Mouse (Mus musculus) heart, embryonic 13.5 days (tissue): ENCODE data around the gene Thsd7b. TPM values are rescaled to one million over a fixed set of nuclear protein-coding genes. Genes with fewer than 3 reads are reported as not detected.
"Not testable (repeated sequence)": the region's sequence is repeated elsewhere in the genome, so short reads cannot be mapped to it uniquely, and the experiment has no call there.

Source experiments
- ATAC-seq: fragments of 200-750 bp; cut with Nextera tagmentation; 2 replicates; pipeline ENCODE4 v1.8.0; 2017; ENCODE audit warnings: moderate TSS enrichment; ENCODE audit not compliant: insufficient number of reproducible peaks, low FRiP score, low TSS enrichment; ENCODE audit errors: extremely low read depth
- H3K27ac ChIP-seq: fragments of 300-500 bp; sonication (generic); replicated peaks from 2 replicates; pipeline ENCODE4 v1.5.1; 2015; ENCODE audit warnings: moderate library complexity, mild to moderate bottlenecking, inconsistent platforms
- H3K27me3 ChIP-seq: fragments of 300-500 bp; sonication (generic); replicated peaks from 2 replicates; pipeline ENCODE4 v1.6.1; 2015; ENCODE audit warnings: mild to moderate bottlenecking, inconsistent platforms
- H3K36me3 ChIP-seq: fragments of 300-500 bp; sonication (generic); 2 replicates; pipeline ENCODE4 v1.6.1; 2015; ENCODE audit warnings: mild to moderate bottlenecking, inconsistent platforms
- H3K4me1 ChIP-seq: fragments of 300-500 bp; sonication (generic); 2 replicates; pipeline ENCODE4 v1.6.1; 2015; ENCODE audit warnings: inconsistent platforms
- H3K4me2 ChIP-seq: fragments of 300-500 bp; sonication (generic); 2 replicates; pipeline ENCODE4 v1.6.1; 2015; ENCODE audit warnings: inconsistent platforms, mild to moderate bottlenecking, moderate library complexity
- H3K4me3 ChIP-seq: fragments of 300-500 bp; sonication (generic); 2 replicates; pipeline ENCODE4 v1.5.1; 2015; ENCODE audit warnings: moderate library complexity, mild to moderate bottlenecking, inconsistent platforms
- H3K9ac ChIP-seq: fragments of 300-500 bp; sonication (generic); 2 replicates; pipeline ENCODE4 v1.6.1; 2015; ENCODE audit warnings: inconsistent platforms, mild to moderate bottlenecking, moderate library complexity
- H3K9me3 ChIP-seq: fragments of 300-500 bp; sonication (generic); 2 replicates; pipeline ENCODE4 v1.6.1; 2016; ENCODE audit warnings: inconsistent platforms
- WGBS: fragments of 180-500 bp; shearing (Covaris S2); methylation state at CpG from one replicate; pipeline ENCODE4 v1.1.7; 2015; ENCODE audit warnings: mixed read lengths; 5-methylcytosine and 5-hydroxymethylcytosine counted together
- polyA plus RNA-seq: library from polyadenylated mRNA; unstranded; fragments of >200 nt; fragmentation: Nextera tagmentation; extraction: Ambion mirVana; gene quantifications from 2 replicates; pipeline ENCODE4 v1.2.1, GENCODE M21; 2015

Thsd7b gene
- polyA plus RNA-seq, 1 experiment from 2014 or later: 4.6 TPM

DNA sequence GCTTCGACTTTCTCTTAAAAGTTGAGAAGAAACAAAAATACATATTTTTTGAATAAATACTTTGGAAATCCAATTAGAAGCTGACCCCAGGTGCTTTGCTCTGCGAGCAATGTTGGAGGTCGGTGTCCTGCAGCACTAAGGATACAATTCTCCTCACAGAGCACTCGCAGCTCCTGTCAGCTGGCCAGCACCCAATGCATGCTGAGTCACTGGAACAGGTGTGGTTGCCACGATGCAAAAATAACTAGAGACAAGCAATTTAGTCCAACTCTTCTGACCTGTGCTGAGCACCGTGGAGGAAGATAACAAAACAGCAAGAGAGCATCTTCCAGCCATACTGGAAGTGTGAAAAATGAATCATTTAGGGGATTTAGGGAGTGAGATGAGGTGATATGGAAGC is 594.6 kb downstream of the Thsd7b start:
- H3K4me1 ChIP-seq: no peaks in the 10 kb centered on the region
- no peaks in the 10 kb centered on the region for H3K36me3 ChIP-seq
- no peak for ATAC-seq
- no peak overlapping the region for H3K27ac ChIP-seq
- H3K4me2 ChIP-seq: no peak overlapping the region
- 72% methylated on average over 6 of the region's 6 CpGs for WGBS
- no peak overlapping the region for H3K4me3 ChIP-seq
- no peaks in the 10 kb centered on the region for H3K27me3 ChIP-seq
- H3K9me3 ChIP-seq: no peaks in the 10 kb centered on the region
- H3K9ac ChIP-seq: no peak overlapping the region

DNA sequence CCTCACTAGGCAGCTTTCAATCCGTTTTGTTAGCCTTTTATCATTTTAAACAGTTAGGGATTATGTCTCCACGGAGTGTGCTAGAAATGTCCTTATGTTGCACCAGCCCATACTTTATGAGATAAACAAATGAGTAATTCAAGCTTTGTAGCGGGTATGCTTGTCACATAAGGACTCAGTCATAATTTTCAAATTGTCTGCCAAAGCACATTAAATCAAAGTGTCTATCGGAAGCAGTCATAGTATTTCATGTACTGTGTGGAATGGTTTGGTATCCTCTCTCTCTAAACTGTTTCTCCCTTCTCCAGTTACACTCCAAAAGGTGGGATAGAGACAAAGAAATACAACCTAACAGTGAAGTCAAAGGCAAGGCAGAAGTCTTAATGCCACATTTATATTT is 601.3 kb downstream of the Thsd7b start:
- Histone ChIP-seq H3K36me3 (no peaks in the 10 kb centered on the region), H3K9ac (no peak overlapping the region), H3K4me2 (no peak overlapping the region), H3K9me3 (no peaks in the 10 kb centered on the region), H3K4me1 (no peaks in the 10 kb centered on the region), H3K27me3 (no peaks in the 10 kb centered on the region), H3K27ac (no peak overlapping the region), H3K4me3 (no peak overlapping the region)
- ATAC-seq: no peak
- 58% methylated on average over 4 of the region's 4 CpGs for WGBS

DNA sequence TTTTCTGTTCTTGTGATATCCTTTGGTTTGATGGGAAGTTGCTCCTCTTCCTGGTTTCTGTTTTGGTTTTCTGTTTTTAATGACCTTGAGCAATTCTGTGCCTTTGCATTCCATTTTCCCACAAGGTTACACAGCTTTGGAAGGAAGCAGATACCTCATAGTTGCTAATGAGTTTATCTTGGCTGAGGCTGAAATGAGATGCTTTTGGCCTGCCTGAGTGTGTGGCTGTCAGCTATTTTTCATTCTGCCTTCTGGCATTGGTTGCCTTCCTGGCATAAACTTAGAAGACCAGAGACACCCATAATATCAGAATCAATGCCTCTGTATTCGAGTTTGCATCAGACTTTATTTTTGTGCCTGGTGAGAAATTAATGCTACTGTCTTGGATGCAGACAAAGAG is 614.8 kb downstream of the Thsd7b start:
- no peak for ATAC-seq
- WGBS: 40% methylated on average over 1 of the region's 1 CpGs
- Histone ChIP-seq H3K4me3 (no peak overlapping the region), H3K9ac (no peak overlapping the region), H3K4me1 (peaks cover 6% of the 10 kb centered on the region; the same call in 1 of the 2 replicates), H3K36me3 (no peaks in the 10 kb centered on the region), H3K4me2 (no peak overlapping the region), H3K27ac (no peak overlapping the region), H3K9me3 (0 out of 2 replicates have a peak, but pooled peaks cover 3% of the 10 kb centered on the region), H3K27me3 (no peaks in the 10 kb centered on the region)

DNA sequence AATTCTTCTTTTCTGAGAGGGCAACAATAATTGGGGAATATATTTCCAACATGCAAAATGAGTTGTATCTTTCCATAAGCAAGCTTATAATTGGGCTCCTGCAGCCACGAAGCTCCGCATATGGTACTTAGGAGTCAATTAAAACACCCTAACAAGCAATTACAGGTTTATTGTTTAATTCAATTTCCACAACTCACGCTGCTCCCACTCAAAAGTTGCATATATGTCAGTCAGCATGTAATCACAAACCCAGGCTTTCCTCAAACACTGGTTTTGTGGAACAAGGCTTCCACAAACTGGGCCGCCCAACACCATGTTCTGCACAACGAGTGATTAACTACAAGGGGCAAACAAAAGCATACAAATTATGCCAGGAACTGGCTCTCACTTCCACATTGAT is 625.0 kb downstream of the Thsd7b start:
- Histone ChIP-seq H3K4me2 (no peak overlapping the region), H3K4me1 (no peaks in the 10 kb centered on the region), H3K27ac (no peak overlapping the region), H3K9ac (no peak overlapping the region), H3K36me3 (no peaks in the 10 kb centered on the region), H3K9me3 (no peaks in the 10 kb centered on the region), H3K27me3 (no peaks in the 10 kb centered on the region), H3K4me3 (no peak overlapping the region)
- ATAC-seq: no peak
- 74% methylated on average over 5 of the region's 5 CpGs for WGBS

DNA sequence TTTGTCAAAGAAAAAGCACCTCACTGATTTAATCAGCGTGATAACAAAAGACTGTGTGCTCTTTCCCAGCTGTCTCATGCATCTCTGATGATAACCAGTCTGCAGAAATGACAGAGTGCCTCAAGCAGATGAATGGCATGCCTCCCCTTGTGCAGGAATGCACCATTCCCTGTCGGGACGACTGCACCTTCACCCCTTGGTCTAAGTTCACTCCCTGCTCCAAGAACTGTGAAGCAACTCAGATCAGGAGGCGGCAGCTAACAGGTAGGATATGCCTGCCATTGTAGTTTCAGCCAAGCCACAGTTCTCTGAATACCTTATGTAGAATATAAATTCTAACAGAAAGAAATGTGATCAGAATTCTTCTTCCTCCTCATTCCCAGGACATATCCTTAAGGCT is 642.4 kb downstream of the Thsd7b start:
- no peaks in the 10 kb centered on the region for H3K9me3 ChIP-seq
- H3K36me3 ChIP-seq: no peaks in the 10 kb centered on the region
- no peak overlapping the region for H3K4me3 ChIP-seq
- H3K4me2 ChIP-seq: no peak overlapping the region
- H3K27me3 ChIP-seq: no peaks in the 10 kb centered on the region
- H3K4me1 ChIP-seq: no peaks in the 10 kb centered on the region
- no peak overlapping the region for H3K9ac ChIP-seq
- no peak for ATAC-seq
- WGBS: 19% methylated on average over 4 of the region's 4 CpGs
- no peak overlapping the region for H3K27ac ChIP-seq

DNA sequence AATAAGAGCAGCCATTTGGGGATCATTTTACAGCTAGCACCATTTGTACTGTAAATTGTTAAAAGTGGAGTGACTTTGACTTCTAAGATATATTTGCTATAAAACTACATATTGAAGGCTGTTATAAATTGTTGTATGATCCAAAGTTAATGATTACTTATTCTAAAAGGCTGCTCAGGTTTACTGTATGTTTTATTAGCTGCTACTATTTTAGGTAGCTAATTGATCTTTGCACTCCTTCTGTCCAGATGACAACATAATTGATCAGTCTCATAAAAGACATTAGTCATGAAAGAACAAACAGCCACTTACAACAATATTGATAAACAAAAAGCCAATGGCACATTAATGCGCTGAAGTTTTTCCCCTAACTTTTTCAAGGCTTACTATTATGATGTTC is 644.5 kb downstream of the Thsd7b start:
- H3K9ac ChIP-seq: no peak overlapping the region
- ATAC-seq: no peak
- 78% methylated on average over 1 of the region's 1 CpGs for WGBS
- H3K4me3 ChIP-seq: no peak overlapping the region
- H3K4me1 ChIP-seq: no peaks in the 10 kb centered on the region
- no peaks in the 10 kb centered on the region for H3K9me3 ChIP-seq
- no peak overlapping the region for H3K27ac ChIP-seq
- H3K27me3 ChIP-seq: no peaks in the 10 kb centered on the region
- no peaks in the 10 kb centered on the region for H3K36me3 ChIP-seq
- no peak overlapping the region for H3K4me2 ChIP-seq

DNA sequence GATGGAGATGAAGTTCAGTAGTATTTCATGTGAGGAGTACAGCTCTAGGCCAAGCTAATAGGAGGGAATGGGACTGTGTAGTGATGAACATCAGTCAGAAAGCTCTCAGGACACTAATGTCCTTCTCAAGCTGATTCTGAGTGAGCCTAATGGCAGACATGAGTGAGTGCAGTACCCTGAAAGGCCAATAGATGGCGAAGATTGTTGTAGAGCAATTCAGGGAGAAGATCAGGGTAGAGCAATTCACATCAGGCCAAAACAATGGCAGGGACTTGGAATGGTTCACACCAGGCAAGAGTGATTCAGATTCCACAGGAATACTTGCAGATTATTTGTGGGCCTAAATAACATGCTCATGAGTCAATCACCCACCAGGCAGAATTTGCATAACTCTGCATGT is 646.3 kb downstream of the Thsd7b start:
- Histone ChIP-seq H3K36me3 (no peaks in the 10 kb centered on the region), H3K27ac (no peak overlapping the region), H3K9ac (no peak overlapping the region), H3K4me3 (no peak overlapping the region), H3K27me3 (no peaks in the 10 kb centered on the region), H3K4me1 (no peaks in the 10 kb centered on the region), H3K9me3 (no peaks in the 10 kb centered on the region), H3K4me2 (no peak overlapping the region)
- 52% methylated on average over 1 of the region's 1 CpGs for WGBS
- no peak for ATAC-seq

DNA sequence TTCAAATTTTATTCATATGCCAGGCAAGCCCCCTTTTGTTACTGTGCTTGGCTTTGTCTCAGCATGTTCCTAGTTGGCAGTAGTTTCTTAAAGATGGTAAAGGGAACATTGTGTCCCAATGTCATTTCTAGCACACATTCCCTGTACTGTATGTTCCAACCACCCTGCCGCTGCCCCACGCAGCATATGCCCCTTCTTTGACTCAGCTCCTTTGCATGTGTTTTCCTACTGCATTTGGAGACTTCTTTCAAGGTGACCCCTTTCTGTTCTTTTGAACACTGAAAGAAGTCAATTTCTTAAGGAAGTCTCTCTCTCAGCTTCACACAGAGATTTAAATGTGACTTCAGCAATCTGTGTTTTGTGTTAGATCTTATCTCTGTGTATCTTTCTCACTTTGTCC is 657.9 kb downstream of the Thsd7b start:
- no peak overlapping the region for H3K27ac ChIP-seq
- no peak overlapping the region for H3K4me3 ChIP-seq
- ATAC-seq: no peak
- H3K4me1 ChIP-seq: no peaks in the 10 kb centered on the region
- no peaks in the 10 kb centered on the region for H3K27me3 ChIP-seq
- H3K4me2 ChIP-seq: no peak overlapping the region
- H3K9me3 ChIP-seq: 0 out of 2 replicates have a peak, but pooled peaks cover 7% of the 10 kb centered on the region
- no peak overlapping the region for H3K9ac ChIP-seq
- H3K36me3 ChIP-seq: no peaks in the 10 kb centered on the region
- WGBS: 83% methylated on average over 2 of the region's 2 CpGs

DNA sequence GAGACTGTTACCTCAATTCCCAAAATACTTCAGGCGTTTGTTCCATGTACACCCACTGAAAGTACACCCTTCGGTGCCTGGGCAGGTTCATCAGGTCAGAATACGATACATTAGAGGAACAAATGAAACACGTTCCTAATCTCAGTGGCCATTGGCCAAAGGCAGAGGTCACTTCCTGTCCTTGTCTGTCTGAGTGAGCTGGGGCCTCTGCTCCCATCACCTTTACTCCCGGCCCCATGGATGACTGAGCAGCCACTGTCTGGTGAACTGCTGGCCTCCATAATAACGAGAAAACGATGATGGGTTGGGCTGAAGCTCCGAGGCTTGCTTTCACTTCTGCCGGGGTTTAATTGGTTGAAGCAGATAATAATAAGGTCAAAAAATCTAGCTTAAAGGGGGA is 670.0 kb downstream of the Thsd7b start:
- no peak for ATAC-seq
- no peak overlapping the region for H3K4me3 ChIP-seq
- H3K27ac ChIP-seq: no peak overlapping the region
- H3K36me3 ChIP-seq: no peaks in the 10 kb centered on the region
- no peaks in the 10 kb centered on the region for H3K9me3 ChIP-seq
- H3K4me1 ChIP-seq: no peaks in the 10 kb centered on the region
- WGBS: 65% methylated on average over 9 of the region's 9 CpGs
- no peak overlapping the region for H3K9ac ChIP-seq
- H3K27me3 ChIP-seq: no peaks in the 10 kb centered on the region
- H3K4me2 ChIP-seq: no peak overlapping the region

DNA sequence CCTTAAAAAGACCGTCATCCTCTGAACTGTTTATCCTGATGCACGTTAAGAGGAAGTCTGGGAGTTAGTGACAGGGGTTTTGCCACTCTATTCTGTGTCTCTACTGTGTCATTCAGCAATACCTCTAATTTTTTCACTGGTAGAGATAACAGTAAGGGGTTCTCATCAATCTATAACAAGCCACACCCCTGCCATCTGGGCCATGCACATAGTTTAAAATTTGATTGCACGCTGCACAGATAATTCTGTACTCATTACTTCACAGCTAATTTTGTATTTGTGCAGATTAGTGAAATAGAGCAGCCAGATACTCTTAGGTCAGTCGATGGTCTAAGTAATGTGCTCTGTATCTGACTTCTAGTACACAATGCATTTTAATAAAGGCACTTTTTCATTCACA is 673.9 kb downstream of the Thsd7b start:
- Histone ChIP-seq H3K9ac (no peak overlapping the region), H3K27me3 (no peaks in the 10 kb centered on the region), H3K36me3 (no peaks in the 10 kb centered on the region), H3K4me1 (no peaks in the 10 kb centered on the region), H3K4me2 (no peak overlapping the region), H3K9me3 (no peaks in the 10 kb centered on the region), H3K4me3 (no peak overlapping the region), H3K27ac (no peak overlapping the region)
- no peak for ATAC-seq
- WGBS: 51% methylated on average over 4 of the region's 4 CpGs

DNA sequence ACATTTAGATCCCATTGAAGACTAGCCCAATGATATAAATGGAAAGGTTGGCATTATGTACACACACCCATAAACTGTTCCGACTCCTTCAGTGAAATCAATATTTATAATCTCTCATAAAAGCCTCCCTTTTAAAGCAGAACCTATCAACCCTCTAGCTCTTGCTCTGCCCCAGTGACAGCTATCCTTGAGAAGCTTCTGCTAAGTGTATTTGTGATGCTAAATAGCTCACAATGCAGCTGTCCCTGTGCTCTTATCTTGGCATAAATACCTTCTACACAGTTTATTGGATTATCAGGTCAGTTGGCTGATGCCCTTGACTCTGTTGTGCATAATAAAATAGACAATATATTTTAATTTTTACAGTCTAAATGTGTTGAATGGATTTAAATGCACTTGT is 682.4 kb downstream of the Thsd7b start:
- Histone ChIP-seq H3K27me3 (no peaks in the 10 kb centered on the region), H3K4me1 (no peaks in the 10 kb centered on the region), H3K27ac (no peak overlapping the region), H3K9me3 (no peaks in the 10 kb centered on the region), H3K4me3 (no peak overlapping the region), H3K9ac (no peak overlapping the region), H3K4me2 (no peak overlapping the region), H3K36me3 (no peaks in the 10 kb centered on the region)
- no peak for ATAC-seq
- WGBS: 68% methylated on average over 1 of the region's 1 CpGs

DNA sequence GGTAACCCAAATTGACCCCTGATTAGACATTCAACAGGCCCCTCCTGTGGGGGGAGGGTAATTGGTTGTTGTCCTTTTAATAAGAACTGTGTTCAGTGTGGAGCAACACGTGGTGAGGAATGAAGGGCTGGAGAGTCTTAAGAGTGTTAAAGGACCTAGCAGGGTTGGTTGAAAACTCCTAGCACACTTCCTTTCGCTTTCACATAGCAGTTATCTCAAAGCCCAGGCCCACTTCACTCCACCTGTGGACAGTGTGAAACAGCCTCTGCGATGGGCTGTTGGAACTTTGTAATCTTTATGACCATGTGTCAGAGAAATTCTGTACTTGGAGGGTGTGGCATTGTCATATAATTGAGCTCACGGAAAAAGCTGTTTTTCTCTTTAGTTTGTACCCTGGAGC is 683.5 kb downstream of the Thsd7b start:
- 48% methylated on average over 4 of the region's 4 CpGs for WGBS
- Histone ChIP-seq H3K27ac (no peak overlapping the region), H3K27me3 (no peaks in the 10 kb centered on the region), H3K4me1 (no peaks in the 10 kb centered on the region), H3K9me3 (no peaks in the 10 kb centered on the region), H3K9ac (no peak overlapping the region), H3K4me2 (no peak overlapping the region), H3K36me3 (no peaks in the 10 kb centered on the region), H3K4me3 (no peak overlapping the region)
- no peak for ATAC-seq

DNA sequence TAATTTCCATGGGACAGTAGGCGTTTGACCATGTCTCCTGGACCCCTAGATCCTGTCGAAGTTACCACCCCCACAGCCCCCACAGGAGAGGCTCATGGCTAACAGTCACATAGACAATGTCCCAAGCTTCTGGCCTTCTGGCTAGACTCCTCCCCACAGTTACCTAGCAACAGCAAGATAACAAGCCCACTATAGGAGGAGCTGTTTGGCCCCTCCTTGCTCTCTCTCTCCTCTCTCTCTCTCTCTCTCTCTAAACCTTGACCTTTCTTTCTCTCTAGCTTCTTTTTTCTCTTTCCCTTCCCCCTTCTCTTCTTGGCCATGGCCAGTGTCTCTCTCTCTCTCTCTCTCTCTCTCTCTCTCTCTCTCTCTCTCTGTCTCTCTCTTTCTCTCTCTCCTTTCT is 686.2 kb downstream of the Thsd7b start:
- not testable (repeated sequence) for H3K4me1 ChIP-seq, H3K36me3 ChIP-seq, H3K9ac ChIP-seq, H3K27me3 ChIP-seq, H3K4me3 ChIP-seq, H3K27ac ChIP-seq, H3K9me3 ChIP-seq, ATAC-seq, H3K4me2 ChIP-seq
- WGBS: 57% methylated on average over 2 of the region's 2 CpGs
